Mouse (Mus musculus): ENCODE data around the gene Psmb1.
"Not testable (repeated sequence)": the region's sequence is repeated elsewhere in the genome, so short reads cannot be mapped to it uniquely, and the experiment has no call there.

The Psmb1 gene

GRCm38 (mm10) chr17:15499656-15500394 lies at the start of gene Psmb1, which contains the start of gene Tbp:
TSS of gene Psmb1 (minus strand) at chr17:15499751.
TSS of gene Tbp (plus strand) at chr17:15499888.
- DNase-seq (ENCODE audit: low read depth in 1 of 2, low spot score in 2 of 2) = peak; percentile 94 to 95

DNA sequence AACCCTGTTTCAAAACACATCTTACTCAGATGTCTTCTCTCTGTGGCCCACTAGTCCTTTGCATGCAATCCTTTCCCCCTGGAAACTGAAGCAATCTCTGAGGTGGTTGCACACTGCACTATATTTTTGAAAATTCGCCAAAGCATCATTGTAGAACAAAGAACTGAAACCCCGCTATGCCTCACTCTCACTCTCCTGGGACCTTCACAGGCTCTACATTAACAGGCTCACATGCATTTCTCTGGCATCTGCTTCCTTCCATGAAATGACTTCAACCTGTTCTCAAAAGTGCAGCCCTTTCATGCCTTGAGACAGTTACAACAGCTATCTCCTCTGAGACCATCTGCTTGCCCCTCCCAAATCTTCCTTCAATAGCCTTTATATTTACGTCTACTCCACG lies 46.9 kb upstream of the Psmb1 start:
- no peak for DNase-seq (ENCODE audit: low read depth in 1 of 2, low spot score in 2 of 2)

DNA sequence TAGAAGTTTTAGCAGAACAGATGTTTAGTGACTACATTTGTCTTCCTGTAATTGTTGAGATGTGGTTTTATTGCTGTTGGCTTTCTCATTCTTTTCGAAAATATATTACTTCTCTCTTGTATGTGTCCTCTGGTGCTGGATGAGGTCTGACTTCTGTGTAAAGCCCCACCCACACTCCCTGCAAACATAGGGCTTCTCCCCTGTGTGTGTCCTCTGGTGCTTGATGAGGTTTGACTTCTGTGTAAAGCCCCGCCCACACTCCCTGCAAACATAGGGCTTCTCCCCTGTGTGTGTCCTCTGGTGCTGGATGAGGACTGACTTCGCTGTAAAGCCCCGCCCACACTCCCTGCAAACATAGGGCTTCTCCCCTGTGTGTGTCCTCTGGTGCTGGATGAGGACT lies 44.3 kb upstream of the Psmb1 start:
- not testable (repeated sequence) for DNase-seq (ENCODE audit: low read depth in 1 of 2, low spot score in 2 of 2)

DNA sequence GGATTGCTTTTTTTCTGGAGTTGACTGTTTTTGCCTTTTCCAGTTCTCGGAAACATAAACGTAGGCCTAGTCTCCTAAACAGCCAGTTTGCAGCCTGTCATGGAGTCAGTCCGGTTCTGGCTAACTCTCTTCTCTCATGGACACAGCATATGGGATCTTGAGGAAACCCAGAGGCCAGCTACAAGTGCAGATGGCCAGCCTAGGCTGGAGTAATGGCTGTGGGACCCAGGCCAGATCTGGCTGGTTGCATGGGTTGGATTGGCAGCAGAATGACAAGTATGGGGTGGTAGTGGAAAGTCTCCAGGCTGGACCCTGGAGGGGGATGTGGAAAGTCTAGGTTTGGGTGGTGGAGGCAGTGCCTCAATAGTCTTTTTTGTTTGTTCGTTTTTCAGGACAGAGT lies 40.8 kb upstream of the Psmb1 start:
- no peak for DNase-seq (ENCODE audit: low read depth in 1 of 2, low spot score in 2 of 2)

DNA sequence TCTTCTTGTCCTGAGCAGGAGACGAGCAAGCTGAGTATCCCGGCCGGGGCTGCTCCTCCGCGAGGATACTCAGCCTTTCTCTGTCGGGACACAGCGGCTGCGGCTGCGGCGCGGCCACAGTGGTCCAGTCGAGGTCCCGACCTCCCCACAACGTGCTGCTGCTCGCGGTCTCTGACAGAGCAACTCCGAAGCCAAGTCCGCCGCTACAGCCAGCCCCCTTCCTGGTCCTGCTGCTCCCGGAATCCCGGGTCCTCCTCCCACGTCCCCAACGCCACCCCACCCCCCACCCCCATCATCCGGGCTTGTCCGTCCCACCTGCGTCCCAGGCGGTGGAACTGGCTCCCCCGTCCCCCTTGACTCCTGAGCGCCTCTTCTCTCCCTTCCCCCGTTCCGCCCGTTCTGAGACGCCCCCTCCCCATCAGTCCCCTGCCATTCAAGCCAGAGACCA lies 36.9 kb upstream of the Psmb1 start:
- no peak for DNase-seq (ENCODE audit: low read depth in 1 of 2, low spot score in 2 of 2)

DNA sequence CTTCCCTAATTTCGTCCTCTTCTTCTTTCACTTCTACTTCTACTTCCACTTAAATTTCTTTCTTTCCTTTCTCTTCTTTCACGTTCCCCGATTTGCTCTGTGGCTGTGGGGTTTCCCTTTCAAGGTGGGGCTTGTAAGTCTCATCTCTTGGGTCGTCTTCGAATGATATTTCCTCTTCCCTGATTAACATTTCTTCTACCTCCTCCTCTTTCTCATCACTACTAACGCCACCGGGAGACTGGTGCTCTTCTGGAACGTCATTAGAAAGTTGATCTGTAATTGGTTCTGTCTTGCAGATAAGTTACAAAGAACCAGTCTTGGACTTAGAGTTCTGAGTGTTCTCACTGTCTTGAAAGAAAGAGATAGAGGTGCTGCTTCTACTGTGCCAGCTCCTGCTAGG lies 36.4 kb upstream of the Psmb1 start:
- no peak for DNase-seq (ENCODE audit: low read depth in 1 of 2, low spot score in 2 of 2)

DNA sequence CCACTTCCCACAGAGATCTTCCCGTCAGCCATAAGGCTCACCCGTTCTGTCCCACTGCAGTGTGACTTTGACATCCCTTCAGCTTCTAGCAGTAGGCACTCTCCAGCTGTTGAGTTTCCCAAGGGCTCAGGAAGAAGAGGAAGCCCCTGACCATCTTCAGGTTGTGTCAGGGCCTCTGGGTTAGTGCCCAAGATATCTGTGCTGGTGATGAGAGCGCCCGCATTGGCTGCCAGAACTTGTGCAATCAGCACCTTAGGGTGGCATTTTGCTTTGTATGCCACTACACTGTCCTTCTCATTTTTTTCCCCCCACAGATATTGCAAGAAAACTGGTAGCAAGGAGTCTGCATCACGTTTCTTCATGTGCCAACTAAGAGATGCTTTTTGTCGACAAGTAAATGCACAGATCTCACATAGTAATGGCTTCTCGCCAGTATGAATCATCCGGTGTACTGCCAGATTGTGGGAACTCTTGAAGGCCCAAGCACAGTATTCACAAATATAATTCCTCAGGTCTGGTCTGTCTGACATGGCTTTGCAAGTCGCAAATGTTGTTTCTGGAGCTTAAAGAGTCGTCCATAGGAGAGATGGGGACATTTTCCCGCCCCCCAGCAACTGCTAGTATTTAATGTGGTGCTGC lies 35.7 kb upstream of the Psmb1 start:
- no peak for DNase-seq (ENCODE audit: low read depth in 1 of 2, low spot score in 2 of 2)

- no peak for DNase-seq (ENCODE audit: low read depth in 1 of 2, low spot score in 2 of 2)
These were observed 30.6 kb upstream of the Psmb1 start for GRCm38 (mm10) chr17:15530141-15530540.

DNA sequence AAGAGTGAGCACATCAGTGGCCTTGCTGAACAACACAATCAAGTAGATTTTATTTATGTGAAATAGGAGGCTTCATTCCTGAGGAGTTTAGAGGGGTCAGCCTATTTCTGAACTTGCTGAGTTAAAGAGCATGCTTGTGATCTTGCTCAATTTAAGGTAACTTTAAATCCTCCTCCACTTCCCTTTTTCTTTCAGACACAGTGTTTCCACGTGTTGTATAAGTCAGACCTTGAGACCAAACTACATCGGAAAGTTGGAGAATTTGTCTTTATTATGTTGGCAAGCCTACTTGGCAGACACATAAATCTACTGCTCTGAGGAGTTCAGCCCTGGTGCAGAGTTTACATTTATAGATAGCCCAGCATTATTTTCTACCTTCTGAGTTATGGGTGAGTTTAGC lies 29.3 kb upstream of the Psmb1 start:
- DNase-seq (ENCODE audit: low read depth in 1 of 2, low spot score in 2 of 2) = no peak

- DNase-seq (ENCODE audit: low read depth in 1 of 2, low spot score in 2 of 2) = no peak
These were observed 28.2 kb upstream of the Psmb1 start for GRCm38 (mm10) chr17:15527811-15528136.

DNA sequence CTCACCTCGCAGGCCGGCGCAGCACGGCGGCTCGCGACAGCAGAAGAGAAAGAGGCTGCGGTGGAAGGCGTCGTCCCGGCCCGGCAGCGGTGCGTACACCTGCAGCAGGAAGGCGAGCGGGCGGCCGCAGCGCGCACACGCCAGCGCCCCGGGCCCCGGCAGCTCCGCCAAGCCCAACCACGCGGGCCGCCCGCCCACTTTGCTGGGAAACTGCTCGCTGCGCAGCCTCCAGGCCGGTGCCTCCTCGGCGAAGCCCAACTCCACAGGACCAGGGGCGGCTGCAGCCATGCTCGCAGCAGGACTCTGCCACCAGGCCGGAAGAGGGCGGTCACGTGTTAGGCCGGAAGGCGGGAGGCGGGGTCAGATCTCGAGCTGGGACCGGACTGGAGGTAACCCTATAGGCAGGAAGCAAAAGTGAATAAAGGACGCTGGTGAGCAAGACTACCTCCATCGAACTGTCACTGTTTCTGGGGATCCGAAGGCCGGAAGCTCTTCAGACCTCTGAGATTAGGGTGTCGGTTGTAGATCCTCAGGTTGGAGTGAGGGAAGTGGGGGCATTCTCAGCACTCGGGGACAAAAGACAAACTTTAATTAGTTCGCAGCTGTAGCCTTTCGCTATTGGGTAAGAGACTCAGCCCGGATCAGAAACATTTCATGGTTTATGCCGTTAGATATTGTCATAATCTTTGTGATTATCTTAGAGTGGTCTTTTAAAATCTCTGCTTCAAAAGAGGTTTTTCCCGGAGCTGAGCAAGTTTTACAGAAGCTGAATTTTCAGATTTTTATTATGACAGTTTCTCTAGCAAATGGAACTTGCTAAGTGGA lies 27.6 kb upstream of the Psmb1 start, which contains the start of gene Pdcd2:
Gene Pdcd2 (minus strand): TSS at position 316 of the 825 bp plus-strand sequence.
- peak; percentile 81 to 85 for DNase-seq (ENCODE audit: low read depth in 1 of 2, low spot score in 2 of 2)

GRCm38 (mm10) chr17:15526304-15526703 lies 26.8 kb upstream of the Psmb1 start:
- DNase-seq (ENCODE audit: low read depth in 1 of 2, low spot score in 2 of 2) = no peak

DNA sequence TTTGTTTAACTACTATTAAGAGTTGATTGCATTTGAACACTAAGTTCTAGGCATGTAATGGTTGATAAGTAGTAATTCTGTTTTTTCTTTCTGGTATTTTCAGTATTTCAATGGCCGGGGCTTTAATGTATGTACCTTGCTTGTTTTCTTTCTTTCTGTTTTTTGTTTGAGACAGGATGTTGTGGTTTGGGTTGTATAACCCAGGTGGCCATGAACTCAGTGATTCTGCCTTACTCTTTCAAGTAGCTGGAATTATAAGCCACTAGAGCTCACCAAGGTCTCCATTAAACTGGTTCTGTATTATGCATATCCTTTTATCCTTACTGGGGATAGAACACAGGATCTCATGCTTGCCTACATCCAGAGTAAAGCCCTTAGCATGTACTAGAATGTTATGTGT lies 19.2 kb upstream of the Psmb1 start:
- no peak for DNase-seq (ENCODE audit: low read depth in 1 of 2, low spot score in 2 of 2)

DNA sequence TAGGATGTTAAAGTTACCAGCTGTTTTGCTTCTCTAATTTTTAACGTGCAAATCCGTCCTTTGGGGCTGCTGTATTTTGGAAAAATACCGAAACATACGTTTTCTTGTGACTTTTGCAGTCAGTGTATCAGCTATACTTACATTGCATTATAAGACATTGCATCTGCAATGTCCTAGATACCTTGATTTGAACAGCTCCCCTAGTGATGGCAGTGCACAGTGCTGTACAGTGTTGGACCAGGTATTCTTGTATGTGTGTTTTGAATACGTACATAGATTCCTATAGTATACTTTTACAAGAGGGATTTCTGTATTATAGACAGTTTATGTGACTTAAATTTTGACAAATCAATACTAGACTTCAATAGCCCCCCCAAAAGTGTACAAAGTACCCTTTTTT lies 18.6 kb upstream of the Psmb1 start:
- DNase-seq (ENCODE audit: low read depth in 1 of 2, low spot score in 2 of 2) = no peak

DNA sequence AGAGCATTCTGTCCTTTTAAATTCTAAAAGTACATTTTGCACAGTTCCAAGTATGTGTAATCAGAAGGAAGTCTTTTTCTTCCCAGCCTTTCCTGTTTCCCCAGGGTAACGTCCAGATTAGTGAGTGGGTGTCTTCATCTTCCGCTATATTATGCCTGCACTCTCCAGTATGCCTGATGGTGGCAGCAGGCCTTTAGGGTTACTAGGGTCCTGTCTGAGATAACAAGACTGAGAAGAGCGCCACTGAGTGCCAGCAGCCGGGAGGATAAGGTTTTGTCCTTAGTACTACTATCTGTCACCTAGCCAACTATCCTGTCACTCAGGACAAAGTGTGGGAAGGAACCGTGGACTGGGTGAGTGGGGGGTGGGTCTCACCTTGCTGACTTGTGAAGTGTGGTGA lies 18.2 kb upstream of the Psmb1 start:
- no peak for DNase-seq (ENCODE audit: low read depth in 1 of 2, low spot score in 2 of 2)

DNA sequence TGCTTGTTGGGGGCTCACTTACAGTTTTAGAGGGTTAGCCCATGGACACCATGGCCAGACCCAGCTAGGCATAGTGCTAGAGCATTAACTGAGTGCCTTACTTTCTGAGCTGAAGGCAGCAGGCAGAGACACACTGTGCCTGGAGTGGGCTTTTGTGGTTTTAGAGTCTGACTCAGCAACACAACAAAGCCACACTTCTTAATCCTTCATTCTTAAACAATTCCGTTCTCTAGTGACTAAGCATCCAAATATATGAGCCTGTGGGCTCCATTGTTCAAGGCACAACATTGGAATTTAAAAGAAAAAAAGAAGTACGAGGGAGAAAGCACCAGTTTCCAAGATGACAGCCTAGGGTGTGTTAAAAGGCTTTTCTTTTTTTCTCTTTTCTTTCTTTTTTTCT lies 11.1 kb upstream of the Psmb1 start:
- no peak for DNase-seq (ENCODE audit: low read depth in 1 of 2, low spot score in 2 of 2)

- DNase-seq (ENCODE audit: low read depth in 1 of 2, low spot score in 2 of 2) = no peak
These were observed 818 bp downstream of the Psmb1 start for GRCm38 (mm10) chr17:15498753-15499113.

DNA sequence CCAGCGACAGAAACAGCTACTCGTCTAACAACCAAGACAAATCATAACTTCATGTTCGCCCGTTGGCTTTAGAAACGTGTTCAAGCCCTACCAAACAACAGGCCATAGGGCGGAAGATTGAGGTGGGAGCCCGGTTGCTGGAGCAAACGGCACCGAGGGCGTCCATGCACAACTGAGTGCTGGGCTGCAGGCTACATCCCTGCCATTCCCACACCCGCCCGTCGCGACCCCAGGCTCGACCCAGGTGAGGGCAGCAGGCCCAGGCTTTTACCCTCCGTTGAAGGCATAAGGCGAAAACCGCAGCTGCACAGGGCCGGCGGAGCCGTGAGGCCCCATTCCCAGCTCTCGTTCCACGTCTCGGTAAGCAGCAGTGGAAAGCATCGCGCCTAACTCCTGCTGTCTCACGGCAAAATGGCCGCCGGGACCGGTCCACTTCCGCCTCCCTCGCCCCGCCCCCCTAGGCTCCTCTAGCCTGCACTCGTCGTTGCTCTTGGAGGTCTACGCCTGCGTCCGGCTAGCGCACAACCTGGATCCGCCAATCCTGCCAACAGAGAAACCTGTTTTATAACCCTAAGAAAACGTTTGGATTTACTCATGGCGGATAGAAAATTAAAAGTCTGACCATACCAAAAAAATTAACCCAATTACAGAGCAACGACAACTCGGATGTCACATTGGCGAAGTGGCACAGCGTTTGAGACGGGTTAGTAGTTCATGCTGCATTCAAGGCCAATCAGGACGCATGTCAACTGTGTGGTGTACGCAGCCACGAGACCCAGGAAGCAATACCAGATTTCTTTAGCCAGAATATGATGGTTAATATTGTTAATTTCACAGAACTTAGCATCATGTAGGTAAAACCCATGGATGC lies 1.4 kb downstream of the Psmb1 start:
- peak; percentile 77 to 87 for DNase-seq (ENCODE audit: low read depth in 1 of 2, low spot score in 2 of 2)

DNA sequence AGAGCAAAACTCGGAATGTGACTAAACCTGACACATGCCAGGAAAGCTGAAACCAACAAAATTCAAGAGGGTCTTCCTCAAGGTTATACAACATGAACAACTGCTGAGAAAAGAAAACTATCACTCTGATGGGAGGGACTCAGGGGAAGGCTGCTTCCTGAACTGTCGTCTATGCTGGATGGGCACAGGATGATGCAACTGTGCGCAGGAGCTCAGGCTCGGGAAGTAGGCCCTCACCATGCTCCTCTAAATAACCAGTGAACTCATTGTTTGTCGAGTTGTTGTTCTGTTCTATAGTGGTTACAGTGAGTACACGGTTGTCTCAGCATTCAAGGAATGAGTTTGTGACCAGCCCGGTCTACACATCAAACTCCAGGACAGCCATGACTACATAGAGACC lies 9.0 kb downstream of the Psmb1 start:
- no peak for DNase-seq (ENCODE audit: low read depth in 1 of 2, low spot score in 2 of 2)

GRCm38 (mm10) chr17:15472671-15473070 lies 26.9 kb downstream of the Psmb1 start:
- DNase-seq (ENCODE audit: low read depth in 1 of 2, low spot score in 2 of 2) = no peak

- DNase-seq (ENCODE audit: low read depth in 1 of 2, low spot score in 2 of 2) = peak; percentile 6 to 21
These were observed 31.9 kb downstream of the Psmb1 start for GRCm38 (mm10) chr17:15467669-15468068.

Data from monocyte, adult 2 months (primary cell).